Mouse (Mus musculus) v-Abl transformed pro-B cells (cell line): Measurements from ENCODE around the gene Furin.

Source experiments
- in situ Hi-C, 2 experiments: fragments of 400-800 bp; cut with MboI; formaldehyde crosslinking; loops; one replicate each; pipeline ENCODE4 v1.15.1; 2025; ENCODE audit not compliant: unreplicated experiment in 2 of 2

Gene Furin

DNA sequence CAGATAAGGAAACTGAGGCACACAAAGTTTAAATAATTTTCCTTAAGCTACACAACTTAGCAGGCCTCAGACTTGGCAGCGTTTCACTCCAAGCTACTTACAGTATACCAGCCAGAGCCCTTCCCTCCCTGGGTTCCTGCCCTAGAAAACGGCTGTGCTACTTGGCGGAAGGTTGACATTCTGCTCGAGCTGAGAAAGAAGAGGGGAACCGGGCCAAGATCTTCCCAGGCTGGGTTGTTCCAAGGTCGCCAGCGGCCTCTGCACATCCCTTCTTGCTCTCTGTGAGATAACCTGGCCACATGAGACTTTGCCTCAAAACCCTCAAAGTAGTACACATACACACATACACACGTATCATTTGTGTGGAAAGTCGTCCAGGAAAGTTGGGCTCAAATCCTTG is 1.7 kb downstream of the Furin start:
- in situ Hi-C loops = loop anchor here in 1 of 2 experiments (25.0 kb wide), 1 partner anchor 659 kb away; the partner anchor contains the start of gene Alpk3

DNA sequence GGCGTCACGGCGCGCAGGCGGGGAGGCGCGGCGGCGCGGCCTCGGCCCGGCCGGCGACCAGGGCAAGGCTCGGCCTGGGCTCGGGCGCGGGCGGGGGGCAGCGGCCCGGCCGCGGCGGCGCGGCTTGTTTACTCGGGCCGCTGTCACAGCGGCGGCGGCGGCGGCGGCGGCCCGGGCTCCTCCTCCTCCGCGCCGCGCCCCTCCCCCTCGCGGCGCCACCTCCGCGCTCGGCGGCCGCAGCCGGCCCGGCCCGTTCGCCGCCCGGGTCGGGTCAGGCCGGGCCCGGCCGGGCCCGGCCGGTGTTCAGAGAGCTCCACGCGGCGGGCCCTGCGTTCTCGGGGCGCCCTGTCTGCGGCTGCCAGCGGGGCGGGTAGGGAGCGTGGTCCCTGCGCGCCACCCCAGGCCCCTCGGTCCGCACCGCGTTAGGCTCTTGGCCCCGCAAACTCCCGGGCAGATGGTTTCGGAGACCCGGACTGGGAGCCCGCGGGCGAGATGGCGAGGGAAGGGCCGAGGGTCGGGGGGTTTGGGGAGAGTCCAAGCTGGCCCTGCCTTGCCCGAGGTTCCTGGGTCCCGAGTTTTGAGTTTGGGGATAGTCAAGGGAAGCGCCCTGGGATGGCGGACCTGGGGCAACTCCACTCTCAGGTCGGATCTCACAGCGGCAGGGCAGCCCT is 2.5 kb downstream of the Furin start:
- in situ Hi-C loops = loop anchor here in 1 of 2 experiments (25.0 kb wide), 1 partner anchor 660 kb away; the partner anchor contains the start of gene Alpk3

DNA sequence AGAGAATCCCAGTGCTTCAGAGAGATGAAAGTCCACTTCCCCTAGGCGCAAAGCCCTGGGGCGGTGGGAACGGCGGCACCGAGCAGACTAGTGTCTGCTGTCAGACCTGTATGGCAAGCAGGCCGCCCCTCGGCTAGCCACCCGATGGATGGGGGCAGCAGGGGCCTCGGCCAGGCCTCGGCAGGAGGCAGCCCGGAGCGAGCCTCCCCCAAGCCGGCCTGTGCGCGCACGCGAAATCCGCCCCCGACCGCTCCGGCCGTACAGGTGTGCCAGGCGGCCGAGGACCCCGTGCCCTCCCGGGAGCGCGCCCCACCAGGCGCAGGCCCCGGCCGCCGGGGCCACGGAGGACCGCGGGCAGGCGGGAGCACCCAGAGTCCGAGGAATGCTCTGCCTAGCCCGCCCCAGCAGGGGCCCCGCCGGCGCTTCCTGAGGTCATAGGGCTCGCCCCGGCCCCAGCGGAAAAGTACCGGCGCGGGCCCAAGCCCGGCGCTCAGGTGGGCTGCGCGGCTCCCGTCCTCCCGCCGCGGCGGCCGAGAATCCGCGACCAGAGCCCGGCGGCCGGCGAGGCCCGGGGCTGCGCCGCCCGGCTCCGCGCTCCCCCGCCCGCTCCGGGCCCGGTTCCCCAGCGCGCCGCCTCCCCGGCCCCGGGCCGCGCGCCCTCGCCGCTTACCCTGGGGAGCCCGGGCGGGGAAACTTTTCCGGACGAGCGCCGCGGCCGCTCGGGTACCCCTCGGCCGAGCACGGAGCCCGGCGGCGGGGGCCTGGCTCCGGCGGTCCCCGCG is 3.2 kb downstream of the Furin start:
- in situ Hi-C loops = loop anchor here in 1 of 2 experiments (25.0 kb wide), 1 partner anchor 660 kb away; the partner anchor contains the start of gene Alpk3

DNA sequence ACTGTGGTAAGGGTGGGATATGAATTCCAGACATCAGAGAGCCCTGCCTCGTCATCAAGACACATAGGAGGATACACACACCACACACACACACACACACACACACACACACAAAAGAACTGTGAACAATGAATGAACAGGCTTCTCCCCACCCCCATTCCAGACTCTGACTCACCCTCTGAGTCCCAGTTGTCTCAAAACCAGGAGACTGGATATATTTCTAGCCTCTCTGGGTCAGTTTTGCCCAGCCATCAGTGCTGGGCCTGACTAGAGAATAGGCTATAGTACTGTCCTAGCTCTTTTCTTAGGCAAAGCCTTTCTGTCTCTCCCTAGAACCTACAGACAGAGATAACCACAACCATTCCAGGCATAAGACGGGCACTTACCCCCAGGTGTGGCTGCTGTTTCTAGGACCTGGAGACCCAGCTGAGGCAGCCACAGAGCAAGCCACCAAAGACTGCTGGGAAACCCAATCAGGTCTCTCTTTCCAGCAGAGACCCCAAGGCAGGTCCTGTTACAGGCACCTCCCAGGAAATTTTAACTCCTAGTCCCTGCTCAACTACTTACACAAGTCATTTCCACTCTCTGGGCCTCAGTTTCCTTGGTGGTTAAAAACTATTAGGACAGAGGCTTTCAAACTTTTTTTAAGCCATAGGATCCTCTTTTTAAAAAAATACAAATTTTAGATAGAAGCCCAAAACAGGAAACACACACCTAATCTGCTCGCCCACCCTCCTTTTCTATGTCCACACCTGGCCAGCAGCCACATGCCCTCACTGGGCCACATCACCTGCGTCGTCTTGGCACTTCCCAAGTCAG is 4.0 kb downstream of the Furin start:
- in situ Hi-C loops = loop anchor here in 1 of 2 experiments (25.0 kb wide), 1 partner anchor 661 kb away; the partner anchor contains the start of gene Alpk3

DNA sequence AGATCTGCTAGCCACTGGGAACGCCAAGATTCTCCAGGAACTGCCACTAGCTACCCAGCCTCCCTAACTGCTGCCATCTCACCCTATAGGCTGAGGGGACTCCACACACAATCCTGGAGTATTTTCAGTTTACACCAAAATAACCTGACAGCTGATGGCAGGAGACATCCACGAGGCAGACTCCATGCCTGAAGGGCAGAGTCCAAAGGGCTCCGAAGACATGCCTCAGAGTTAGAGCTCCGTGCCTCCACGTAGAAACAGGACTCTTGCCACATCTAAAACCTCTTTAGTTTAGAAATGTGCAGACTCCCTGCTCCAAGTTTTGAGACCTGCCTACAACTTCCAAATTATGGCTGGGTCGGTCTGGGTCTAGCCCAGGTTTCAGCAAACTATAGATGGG is 4.7 kb downstream of the Furin start:
- in situ Hi-C loops = loop anchor here in 1 of 2 experiments (25.0 kb wide), 1 partner anchor 662 kb away; the partner anchor contains the start of gene Alpk3

DNA sequence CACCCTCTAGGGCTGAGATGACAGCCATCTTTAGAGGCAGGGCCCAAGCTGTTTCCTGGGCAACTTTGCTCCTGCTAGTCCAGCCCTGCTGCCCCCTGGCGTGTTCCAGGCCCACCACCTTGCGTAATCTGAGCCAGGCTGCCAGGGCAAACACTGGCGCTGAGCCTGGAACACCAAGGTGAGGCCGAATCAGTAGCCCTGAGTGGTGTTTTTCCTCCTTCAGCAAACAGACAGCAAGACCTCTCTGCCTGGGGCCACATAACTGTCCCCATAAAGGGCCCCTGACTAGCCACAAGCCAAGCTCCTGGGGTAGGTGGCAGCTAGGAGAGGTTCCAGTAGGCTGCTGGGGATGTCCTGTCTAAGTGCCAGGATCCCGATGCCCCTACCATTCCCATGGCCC is 5.1 kb downstream of the Furin start:
- in situ Hi-C loops = loop anchor here in 1 of 2 experiments (25.0 kb wide), 1 partner anchor 662 kb away; the partner anchor contains the start of gene Alpk3

DNA sequence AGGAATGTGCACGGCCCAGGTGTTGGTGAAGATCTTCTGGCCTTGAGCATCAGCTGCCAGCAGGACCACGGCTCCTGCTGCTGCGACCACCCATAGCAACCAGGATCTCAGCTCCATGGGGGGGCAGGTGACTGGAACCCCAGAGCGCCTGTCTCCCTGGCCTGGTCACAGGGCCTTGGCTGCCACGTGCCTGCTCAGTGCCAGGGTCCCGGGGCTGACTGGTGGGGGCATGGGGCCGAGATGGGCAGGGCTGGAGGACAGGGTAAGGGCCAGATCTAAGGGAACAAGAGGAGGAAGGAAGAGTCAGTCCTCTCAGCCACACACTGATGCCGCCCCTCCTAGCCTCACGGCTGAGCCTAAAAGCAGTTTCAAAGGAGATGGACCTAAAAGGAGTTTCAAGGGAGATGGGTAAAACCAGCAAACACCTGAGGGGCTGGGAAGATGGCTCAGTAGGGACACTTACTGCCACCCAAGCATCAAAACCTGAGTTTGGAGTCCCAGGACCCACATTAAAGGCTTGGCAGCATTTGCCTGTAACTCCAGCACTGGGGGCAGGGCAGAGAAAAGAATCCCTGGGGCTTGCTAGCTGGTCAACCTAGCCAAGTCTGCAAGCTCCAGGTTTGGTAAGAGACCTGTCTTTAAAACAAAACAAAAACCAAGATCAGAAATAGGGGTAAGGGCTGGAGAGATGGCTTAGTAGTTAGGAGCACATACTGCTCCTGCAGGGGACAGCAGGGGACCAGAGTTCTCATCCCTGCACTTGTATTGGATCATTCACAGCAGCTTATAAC is 6.4 kb downstream of the Furin start:
- in situ Hi-C loops = loop anchor here (10.0 to 25.0 kb wide), 3 partner anchors 156 to 756 kb away; partner anchors contain the start of gene Crtc3 (in 1 of the 2)

DNA sequence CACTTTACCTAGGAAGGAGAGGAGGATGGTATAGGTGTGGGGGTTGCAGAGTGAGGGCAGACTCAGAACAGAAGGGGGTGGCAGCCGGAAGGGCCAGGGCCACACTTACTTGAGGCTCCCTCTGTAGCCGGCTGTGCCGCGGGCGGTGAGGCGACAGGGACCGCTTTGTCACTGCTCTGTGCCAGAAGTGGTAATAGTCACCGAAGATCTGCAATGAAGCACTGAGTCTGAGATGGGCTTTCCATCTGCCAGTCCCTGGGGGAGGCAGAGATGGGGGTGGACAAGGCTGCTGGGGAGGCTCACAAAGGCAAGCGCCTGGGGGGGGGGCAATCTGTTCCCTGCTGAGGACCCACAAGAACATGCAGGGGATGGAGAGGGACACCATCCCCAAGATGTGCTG is 7.2 kb downstream of the Furin start:
- in situ Hi-C loops = loop anchor here (10.0 to 25.0 kb wide), 3 partner anchors 157 to 757 kb away; partner anchors contain the start of gene Crtc3 (in 1 of the 2)

DNA sequence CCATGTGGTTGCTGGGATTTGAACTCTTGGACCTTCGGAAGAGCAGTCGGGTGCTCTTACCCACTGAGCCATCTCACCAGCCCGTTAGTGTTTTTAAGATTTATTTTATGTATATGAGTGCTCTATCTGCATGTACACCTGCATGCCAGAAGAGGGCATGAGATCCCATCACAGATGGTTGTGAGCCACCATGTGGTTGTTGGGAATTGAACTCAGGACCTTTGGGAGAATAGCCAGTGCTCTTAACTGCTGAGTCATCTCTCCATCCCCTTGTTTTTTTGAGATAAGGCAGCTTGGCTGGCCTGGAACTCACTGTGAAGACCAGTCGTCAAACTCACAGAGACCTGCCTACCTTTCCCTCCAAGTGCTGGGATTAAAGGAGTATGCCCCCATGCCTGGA is 8.8 kb downstream of the Furin start:
- in situ Hi-C loops = loop anchor here (10.0 to 25.0 kb wide), 3 partner anchors 158 to 758 kb away; partner anchors contain the start of gene Crtc3 (in 1 of the 2)

DNA sequence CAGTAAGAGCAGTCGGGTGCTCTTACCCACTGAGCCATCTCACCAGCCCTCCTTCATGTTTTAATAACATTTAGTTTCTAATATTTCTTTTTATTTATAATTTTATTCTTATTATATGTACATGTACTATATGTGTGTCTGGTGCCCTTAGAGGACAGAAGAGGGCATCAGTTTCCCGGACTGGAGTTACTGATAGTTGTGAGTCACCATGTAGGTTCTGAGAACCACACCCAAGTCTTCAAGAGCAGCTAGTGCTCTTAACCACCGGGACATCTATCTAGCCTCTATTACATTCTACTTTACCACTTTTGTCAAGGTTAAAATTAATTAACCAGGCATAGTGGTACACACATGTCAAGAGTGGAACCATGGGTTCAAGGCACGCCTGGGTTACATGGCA is 10.6 kb downstream of the Furin start:
- in situ Hi-C loops = loop anchor here (10.0 to 25.0 kb wide), 3 partner anchors 160 to 760 kb away; partner anchors contain the start of gene Crtc3 (in 1 of the 2)

DNA sequence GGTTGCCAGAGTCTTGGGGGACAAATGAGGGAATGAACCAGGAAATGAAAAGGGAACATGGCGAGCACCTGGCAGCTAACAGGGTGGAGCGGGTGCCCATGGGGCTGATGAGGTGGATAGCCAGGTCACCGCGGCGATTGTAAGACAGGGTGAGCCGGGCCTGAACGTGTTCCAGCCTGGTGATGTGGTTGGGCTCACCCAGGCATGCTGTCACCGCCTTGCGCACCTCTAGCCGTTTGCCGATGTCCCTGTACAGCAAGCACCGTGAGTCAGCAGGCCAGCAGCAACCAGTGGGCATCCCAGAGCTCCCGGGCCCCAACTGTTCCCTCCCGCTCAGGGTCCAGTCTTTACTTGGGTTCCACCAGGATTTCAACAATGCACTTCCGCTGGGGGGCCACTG is 13.1 kb downstream of the Furin start:
- in situ Hi-C loops = loop anchor here (10.0 to 25.0 kb wide), 3 partner anchors 163 to 763 kb away; partner anchors contain the start of gene Crtc3 (in 1 of the 2)

DNA sequence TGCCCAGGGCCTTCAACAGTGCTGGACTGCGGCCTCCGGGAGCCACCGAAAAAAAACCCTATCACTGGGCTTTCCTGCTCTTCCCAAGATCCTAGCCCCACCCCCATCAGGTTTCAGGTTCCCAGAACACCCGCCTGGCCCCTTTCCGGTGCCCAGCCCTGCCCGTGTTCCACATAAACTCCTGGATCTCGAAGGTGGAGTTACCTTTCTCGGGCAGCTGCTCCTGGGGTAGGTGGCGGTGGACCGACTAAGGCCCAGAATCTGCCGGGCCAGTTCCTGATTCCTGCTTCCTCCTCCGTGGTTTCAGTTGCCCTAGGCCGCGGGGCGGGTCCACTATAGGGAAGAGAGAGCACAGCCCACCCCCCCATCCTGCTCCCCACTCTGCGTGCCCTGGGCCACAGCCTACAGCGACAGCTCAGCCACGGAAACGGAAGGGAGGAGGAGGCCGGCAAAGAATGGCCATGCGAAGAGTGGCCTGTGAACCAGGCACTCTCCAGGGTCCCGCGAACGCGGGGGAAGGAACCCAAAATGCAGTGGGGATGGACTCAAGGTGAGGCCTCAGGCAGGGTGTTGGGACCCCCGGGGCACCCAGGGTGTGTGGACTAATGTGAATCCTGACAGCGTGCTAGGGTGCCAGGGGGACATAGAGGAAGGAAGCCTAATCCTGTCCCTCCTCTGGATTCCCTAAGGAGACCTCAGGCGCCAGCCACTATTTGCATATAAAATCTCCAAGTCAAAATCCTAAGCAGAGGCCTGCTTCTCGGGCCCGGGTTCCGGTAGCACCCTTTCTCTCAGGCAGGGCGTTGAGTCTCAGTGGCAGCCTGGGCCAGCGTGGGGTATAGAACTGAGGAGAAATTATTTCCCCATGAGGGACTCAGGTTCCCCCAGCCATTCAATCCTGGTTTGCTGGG is 17.3 kb downstream of the Furin start, which contains the start of gene Fes:
TSS of gene Fes (minus strand) at position 314 of the 911 bp plus-strand sequence.
- in situ Hi-C loops = loop anchor here (5.0 to 25.0 kb wide), 6 partner anchors 167 to 464 kb away; partner anchors contain the start of gene Crtc3 (in 1 of the 2)

DNA sequence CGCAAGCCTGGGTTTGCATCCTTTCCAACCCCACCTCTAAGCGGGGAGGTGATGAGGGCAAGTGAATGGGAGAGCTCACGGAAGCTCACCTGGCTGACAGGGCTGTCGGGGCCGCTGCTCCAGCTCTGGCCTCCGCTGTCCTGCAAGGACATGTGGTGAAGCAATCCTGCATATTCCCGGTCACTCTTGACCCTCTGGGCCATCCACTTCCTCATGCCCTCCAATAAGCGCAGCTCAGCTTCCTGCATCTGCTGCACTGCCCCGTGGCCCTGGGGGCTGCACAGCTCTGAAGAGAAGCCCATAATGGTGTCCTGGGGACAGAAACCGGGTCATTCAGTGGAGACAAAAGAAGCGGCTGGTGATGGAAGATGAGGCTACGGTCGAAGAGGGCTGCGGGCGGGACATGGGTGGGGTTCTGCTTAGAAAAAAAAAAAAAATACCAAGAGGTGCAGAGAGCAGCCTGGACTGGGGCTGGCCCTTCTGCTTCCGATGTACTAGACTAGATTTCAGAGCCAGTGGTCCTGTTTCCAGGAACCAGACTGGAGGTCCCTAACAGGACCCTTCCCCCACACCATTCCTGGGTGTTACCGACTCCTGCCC is 18.1 kb downstream of the Furin start:
- in situ Hi-C loops = loop anchor here (5.0 to 25.0 kb wide), 6 partner anchors 168 to 465 kb away; partner anchors contain the start of gene Crtc3 (in 1 of the 2)

DNA sequence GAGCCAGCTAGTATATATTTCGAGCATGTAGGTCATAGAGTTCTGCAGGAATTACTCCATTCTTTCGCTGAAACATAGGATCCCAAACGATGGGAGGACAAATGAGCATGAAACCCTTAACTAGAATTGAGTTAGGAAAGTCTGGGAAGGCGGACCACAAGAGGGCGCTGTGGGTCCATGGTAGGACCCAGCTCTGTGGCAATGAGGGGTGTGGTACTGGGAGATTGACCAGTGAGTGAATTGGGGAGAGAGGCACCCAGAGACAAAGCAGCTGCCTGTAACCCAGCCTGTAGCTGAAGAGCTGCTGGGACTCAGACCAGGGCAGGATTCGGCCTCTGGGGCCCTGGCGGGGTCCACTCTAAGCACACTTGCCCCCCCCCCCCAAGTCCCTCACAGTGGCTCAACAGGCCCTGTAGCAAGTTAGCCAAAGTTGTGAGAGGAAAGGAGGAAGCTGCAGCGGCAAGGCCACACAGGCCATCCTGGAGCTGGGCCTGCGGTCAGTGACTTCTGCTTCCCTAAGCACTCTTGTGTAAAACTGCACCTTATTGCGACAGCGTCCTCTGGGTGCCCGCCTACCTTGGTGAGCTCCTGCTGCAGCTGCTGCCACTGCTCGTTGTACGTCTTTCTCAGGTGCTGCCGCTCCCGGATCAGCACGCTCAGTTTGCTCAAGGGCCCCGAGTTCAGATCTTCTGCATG is 18.9 kb downstream of the Furin start:
- in situ Hi-C loops = loop anchor here (5.0 to 25.0 kb wide), 6 partner anchors 168 to 466 kb away; partner anchors contain the start of gene Crtc3 (in 1 of the 2)

DNA sequence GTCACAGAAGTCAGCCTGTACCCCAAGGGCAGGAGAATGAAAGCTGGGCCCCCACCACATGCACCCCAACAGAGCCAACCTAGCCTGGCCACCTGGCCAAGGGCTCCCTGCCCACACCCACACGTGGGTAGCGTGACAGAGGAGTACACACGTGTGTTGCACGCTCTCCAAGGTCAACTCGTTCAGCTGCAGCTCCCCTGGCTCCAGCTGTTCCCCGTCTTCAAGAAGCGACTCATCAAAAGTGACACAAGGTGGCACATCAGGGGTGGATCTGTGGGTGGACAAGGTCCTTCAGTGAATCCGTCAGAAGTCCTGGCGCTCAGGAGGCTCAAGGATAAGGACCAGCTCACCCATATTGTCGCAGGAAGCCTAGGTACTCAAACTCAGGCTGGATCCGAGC is 22.3 kb downstream of the Furin start:
- in situ Hi-C loops = loop anchor here (10.0 to 25.0 kb wide), 3 partner anchors 172 to 342 kb away; partner anchors contain the start of gene Crtc3 (in 1 of the 2)

DNA sequence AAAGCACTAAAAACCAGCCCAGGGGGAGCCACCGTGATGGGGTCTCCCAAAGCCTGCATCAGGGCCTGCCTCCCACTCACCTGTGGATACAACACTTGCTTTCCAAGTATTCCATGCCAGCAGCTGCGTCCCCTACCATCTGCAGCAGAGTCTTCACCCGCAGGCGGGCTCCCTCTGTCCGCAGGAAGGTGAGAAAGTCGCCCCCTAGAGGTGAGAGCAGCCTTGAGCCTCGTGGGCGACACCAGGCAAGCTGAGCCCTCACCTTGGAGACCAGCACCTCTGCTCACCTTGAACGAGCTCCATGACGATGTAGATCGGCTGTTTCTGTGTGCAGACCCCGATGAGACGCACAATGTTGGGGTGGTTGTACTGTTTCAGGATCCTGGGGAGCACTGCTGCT is 25.7 kb downstream of the Furin start:
- in situ Hi-C loops = loop anchor here (5.0 to 25.0 kb wide), 6 partner anchors 37 to 585 kb away; partner anchors contain the start of genes Hddc3 (in 2 of the 2), Mesp1 (in 2 of the 2), Unc45a (in 2 of the 2) and Crtc3 (in 1 of the 2)
